8 mouse cellular contexts compared by ENCODE assay signal in the genomic region with DNA sequence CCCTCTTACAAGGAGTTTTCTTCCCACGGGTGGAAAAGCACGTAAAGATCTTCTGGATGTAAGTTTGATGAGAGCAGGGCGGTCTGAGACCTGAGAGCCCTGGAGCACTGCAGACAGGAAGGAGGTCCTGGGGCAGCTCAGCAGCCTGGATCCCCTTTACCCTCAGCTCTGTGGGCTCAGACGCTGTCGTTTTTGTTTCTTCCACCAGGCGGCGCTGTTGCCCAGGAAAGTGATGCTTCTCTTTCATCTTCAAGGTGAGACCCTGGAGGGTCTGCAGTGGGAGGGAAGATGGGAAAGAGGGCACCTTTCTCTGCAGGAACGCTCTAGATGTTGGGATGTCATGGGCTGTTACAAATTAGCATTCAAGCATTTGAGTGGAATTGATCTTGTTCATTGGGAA. TPM values are rescaled to one million over a fixed set of nuclear protein-coding genes. Genes with fewer than 3 reads are reported as not detected.
A peak's percentile ranks its signal among the peaks of the same experiment; 100 is the strongest.
DNase-seq lines count a peak whose midpoint lies in the region; TF ChIP-seq lines count a peak whose summit lies in the region.
"Not testable (repeated sequence)": the region's sequence is repeated elsewhere in the genome, so short reads cannot be mapped to it uniquely, and the experiment has no call there.

No protein-coding gene starts in this region.

- intact Hi-C loops in left cerebral cortex, adult 2 months (cut with DNase I) = not testable (repeated sequence)

- H3K27me3 ChIP-seq in hindbrain, embryonic 10.5 days (ENCODE audit: insufficient read depth, poor library complexity, severe bottlenecking) = peaks cover 32% of the 10 kb centered on the region

- not testable (repeated sequence) for H3K9me3 ChIP-seq in hindbrain, embryonic 10.5 days

- 7% methylated on average over 8 of the region's 8 CpGs for WGBS in hindbrain, embryonic 10.5 days

- H3K36me3 ChIP-seq in hindbrain, embryonic 10.5 days = not testable (repeated sequence)

- peaks cover 10% of the 10 kb centered on the region for H3K4me1 ChIP-seq in hindbrain, embryonic 10.5 days (replicated peaks)

- not testable (repeated sequence) for H3K4me3 ChIP-seq in hindbrain, embryonic 10.5 days; left cerebral cortex, adult 2 months

- TF ChIP-seq CTCF in left cerebral cortex, adult 2 months (IDR thresholded peaks at IDR 0.05) = peak; percentile 59

- not testable (repeated sequence) for H3K27ac ChIP-seq in hindbrain, embryonic 10.5 days; left cerebral cortex, adult 2 months

- DNase-seq in CD4-positive, CD25-positive, alpha-beta regulatory T cell, adult 2 months (ENCODE audit: low read depth, low spot score) = peak; percentile 87
- peak; percentile 19 for DNase-seq in adrenal gland, postnatal 25 days
- DNase-seq in embryo, embryonic 9.5 days (ENCODE audit: extremely low spot score) = peak; percentile 71
- peak; percentile 73 for DNase-seq in hindbrain, embryonic 10.5 days (ENCODE audit: low spot score)
- not testable (repeated sequence) for DNase-seq in left cerebral cortex, adult 2 months (ENCODE audit: extremely low spot score in 1 of 2, low spot score in 2 of 2)
- peak; percentile 25 for DNase-seq in lung, postnatal 14 days
- peak; percentile 73 for DNase-seq in retina, postnatal 1 day
- DNase-seq in thymus, postnatal 25 days = peak; percentile 39

RNA-seq across cellular contexts. Expression of a gene that starts 4.1 kb away (rescaled TPM):
- 1.6 and 1.8 TPM in 2 replicates for total RNA-seq in adrenal gland, postnatal 25 days (2021)
- polyA plus RNA-seq in hindbrain, embryonic 10.5 days (2016; fragmentation: Nextera tagmentation; extraction: Ambion mirVana) = 12.1 and 14.3 TPM in 2 replicates
- total RNA-seq in left cerebral cortex, adult 2 months (2021) = under 1 TPM; 0.47 to 0.57 TPM

RNA-seq across cellular contexts. Expression of a gene that starts 10.2 kb away (rescaled TPM):
- total RNA-seq in adrenal gland, postnatal 25 days (2021) = 2.1 TPM in 1 of 2 replicates, not detected in the other
- 0.90 and 1.4 TPM in 2 replicates for polyA plus RNA-seq in hindbrain, embryonic 10.5 days (2016; fragmentation: Nextera tagmentation; extraction: Ambion mirVana)
- under 1 TPM in 1 of 2 experiments, not detected in 1; 0.59 TPM for total RNA-seq in left cerebral cortex, adult 2 months (2021)

RNA-seq across cellular contexts. Expression of a gene that starts 35.1 kb away (rescaled TPM):
- total RNA-seq in adrenal gland, postnatal 25 days (2021) = 2.3 and 14.7 TPM in 2 replicates
- 0.17 and 0.21 TPM in 2 replicates for polyA plus RNA-seq in hindbrain, embryonic 10.5 days (2016; fragmentation: Nextera tagmentation; extraction: Ambion mirVana)
- total RNA-seq in left cerebral cortex, adult 2 months (2021) = under 1 TPM; 0.43 to 0.75 TPM

RNA-seq across cellular contexts. Expression of a gene that starts 55.4 kb away (rescaled TPM):
- 16.5 and 20.9 TPM in 2 replicates for total RNA-seq in adrenal gland, postnatal 25 days (2021)
- 2.2 and 2.9 TPM in 2 replicates for polyA plus RNA-seq in hindbrain, embryonic 10.5 days (2016; fragmentation: Nextera tagmentation; extraction: Ambion mirVana)
- 1 to 10 TPM; 2.2 to 3.1 TPM for total RNA-seq in left cerebral cortex, adult 2 months (2021)
